24 mouse cellular contexts compared by ENCODE assay signal in genomic region chr4:155853421-155853820, GRCm38 (mm10). TPM values are rescaled to one million over a fixed set of nuclear protein-coding genes. Genes with fewer than 3 reads are reported as not detected.
"Had no signal": no experiment of that assay in that cellular context is flagged by ENCODE, and none has a peak within 500 bp of the region (broad histone marks: within the 10 kb centered on the region; RNA-seq: fewer than 3 reads in every experiment).

No protein-coding gene starts in this region.

- H3K27ac ChIP-seq: embryonic facial prominence, embryonic 10.5 days; embryonic facial prominence, embryonic 12.5 days; embryonic facial prominence, embryonic 13.5 days; embryonic facial prominence, embryonic 15.5 days; forebrain, embryonic 10.5 days; forebrain, embryonic 12.5 days; forebrain, embryonic 13.5 days; forebrain, embryonic 15.5 days; heart, adult 2 months had no signal

- H3K4me3 ChIP-seq: embryonic facial prominence, embryonic 10.5 days; embryonic facial prominence, embryonic 12.5 days; embryonic facial prominence, embryonic 13.5 days; embryonic facial prominence, embryonic 15.5 days; erythroblast, embryonic 14.5 days; forebrain, embryonic 10.5 days; forebrain, embryonic 12.5 days; forebrain, embryonic 13.5 days; forebrain, embryonic 15.5 days; heart, adult 2 months had no signal

- DNase-seq: cerebellum, adult 18-20 months; cerebellum, adult 8-10 months; cerebellum, adult 9-10 months; cerebellum, adult 9-11 months; cerebellum, postnatal 10 days; cerebellum, postnatal 14 days; cerebellum, postnatal 36 days; embryo, embryonic 11 days; forebrain, postnatal 0 days; gastrocnemius, postnatal 10 days; gastrocnemius, postnatal 14 days; gastrocnemius, postnatal 25 days; heart, adult 18-20 months; heart, adult 2 months had no signal

RNA-seq across cellular contexts. Expression of gene Tas1r3, which starts 9.7 kb away (rescaled TPM):
- polyA plus RNA-seq: erythroblast, embryonic 14.5 days had no signal

RNA-seq across cellular contexts. Expression of gene Mxra8, which starts 13.9 kb away (rescaled TPM):
- total RNA-seq: common myeloid progenitor, adult 5-6 weeks had no signal
- polyA plus RNA-seq: erythroblast, embryonic 14.5 days had no signal
